Mouse (Mus musculus) hindbrain, embryonic 15.5 days (tissue): ENCODE data around the gene Tdo2. TPM values are rescaled to one million over a fixed set of nuclear protein-coding genes. Genes with fewer than 3 reads are reported as not detected.

Source experiments
- ATAC-seq: fragments of 200-750 bp; cut with Nextera tagmentation; 2 replicates; pipeline ENCODE4 v1.8.0; 2017; ENCODE audit warnings: low read depth, moderate number of reproducible peaks, moderate TSS enrichment; ENCODE audit not compliant: low FRiP score
- H3K27ac ChIP-seq: fragments of 300-500 bp; sonication (generic); replicated peaks from 2 replicates; pipeline ENCODE4 v1.5.1; 2015; ENCODE audit warnings: mild to moderate bottlenecking, inconsistent platforms
- H3K27me3 ChIP-seq: fragments of 300-500 bp; sonication (generic); 2 replicates; pipeline ENCODE4 v1.6.1; 2015; ENCODE audit warnings: control low read depth, inconsistent platforms
- H3K36me3 ChIP-seq: fragments of 300-500 bp; sonication (generic); 2 replicates; pipeline ENCODE4 v1.6.1; 2015; ENCODE audit warnings: control low read depth, inconsistent platforms
- H3K4me1 ChIP-seq: fragments of 300-500 bp; sonication (generic); replicated peaks from 2 replicates; pipeline ENCODE4 v1.6.1; 2015; ENCODE audit warnings: control low read depth, inconsistent platforms
- H3K4me2 ChIP-seq: fragments of 300-500 bp; sonication (generic); 2 replicates; pipeline ENCODE4 v1.6.1; 2015; ENCODE audit warnings: moderate library complexity, mild to moderate bottlenecking, inconsistent platforms
- H3K4me3 ChIP-seq: fragments of 300-500 bp; sonication (generic); 2 replicates; pipeline ENCODE4 v1.5.1; 2015; ENCODE audit warnings: mild to moderate bottlenecking, inconsistent platforms
- H3K9ac ChIP-seq: fragments of 300-500 bp; sonication (generic); 2 replicates; pipeline ENCODE4 v1.6.1; 2015; ENCODE audit warnings: inconsistent platforms
- H3K9me3 ChIP-seq: fragments of 300-500 bp; sonication (generic); 2 replicates; pipeline ENCODE4 v1.6.1; 2016; ENCODE audit warnings: control low read depth, inconsistent platforms
- WGBS: fragments of 180-500 bp; shearing (Covaris S2); methylation state at CpG from one replicate; pipeline ENCODE4 v1.1.7; 2015; 5-methylcytosine and 5-hydroxymethylcytosine counted together
- polyA plus RNA-seq: library from polyadenylated mRNA; unstranded; fragments of >200 nt; fragmentation: Nextera tagmentation; extraction: Ambion mirVana; gene quantifications from 2 replicates; pipeline ENCODE4 v1.2.1, GENCODE M21; 2015

The Tdo2 gene
- polyA plus RNA-seq, 1 experiment from 2014 or later = 0.29 TPM

DNA sequence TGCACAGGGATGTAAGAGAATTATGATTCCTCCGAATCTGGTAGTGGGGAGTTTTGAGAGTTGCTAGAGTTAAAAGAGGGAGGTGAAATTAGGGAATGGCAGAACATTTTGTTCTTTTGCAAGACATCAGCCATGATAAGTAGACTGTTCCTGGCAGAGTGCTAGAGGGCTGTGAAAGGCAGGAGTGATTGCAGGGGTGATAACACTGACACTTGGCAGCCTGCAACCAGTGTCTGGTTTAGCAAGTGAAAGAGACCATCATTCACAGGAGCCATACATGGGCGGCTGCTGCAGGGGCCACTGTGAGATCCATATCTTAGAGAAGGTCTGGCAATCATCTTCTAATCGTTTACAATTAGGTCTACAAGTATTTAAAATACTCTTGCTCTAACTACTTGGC lies 37.1 kb downstream of the Tdo2 start:
- no peak for ATAC-seq
- 84% methylated on average over 3 of the region's 3 CpGs for WGBS
- no peaks in the 10 kb centered on the region for H3K36me3 ChIP-seq
- H3K9me3 ChIP-seq = no peaks in the 10 kb centered on the region
- H3K4me3 ChIP-seq = no peak overlapping the region
- H3K4me2 ChIP-seq = no peak overlapping the region
- H3K9ac ChIP-seq = no peak overlapping the region
- H3K27me3 ChIP-seq = no peaks in the 10 kb centered on the region
- H3K4me1 ChIP-seq = no peaks in the 10 kb centered on the region
- no peak overlapping the region for H3K27ac ChIP-seq

DNA sequence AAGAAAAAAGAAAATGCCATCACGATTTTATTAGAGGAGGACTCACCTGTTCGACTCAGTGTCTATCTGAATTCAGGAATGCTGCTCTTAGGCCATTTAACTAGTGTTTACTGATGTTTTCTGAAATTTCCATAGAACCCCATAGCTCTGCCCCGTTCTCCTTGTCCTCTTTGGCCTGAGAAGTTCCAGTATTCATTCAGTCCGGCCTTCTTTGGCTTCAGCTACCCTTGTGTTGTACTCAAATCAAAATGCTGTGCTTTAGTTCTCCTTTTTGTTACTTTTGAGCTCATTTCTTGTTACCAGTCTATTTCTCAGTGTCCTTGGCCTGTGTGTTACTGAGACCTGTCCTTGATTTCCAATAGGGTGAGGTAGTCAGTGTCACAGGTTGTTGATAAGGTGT lies 42.7 kb downstream of the Tdo2 start:
- Histone ChIP-seq H3K27ac (no peak overlapping the region), H3K9ac (no peak overlapping the region), H3K9me3 (no peaks in the 10 kb centered on the region), H3K4me3 (no peak overlapping the region), H3K4me2 (peak overlapping the region; percentile 79), H3K36me3 (no peaks in the 10 kb centered on the region), H3K4me1 (no peaks in the 10 kb centered on the region), H3K27me3 (no peaks in the 10 kb centered on the region)
- WGBS = 78% methylated on average over 4 of the region's 4 CpGs
- ATAC-seq = no peak

DNA sequence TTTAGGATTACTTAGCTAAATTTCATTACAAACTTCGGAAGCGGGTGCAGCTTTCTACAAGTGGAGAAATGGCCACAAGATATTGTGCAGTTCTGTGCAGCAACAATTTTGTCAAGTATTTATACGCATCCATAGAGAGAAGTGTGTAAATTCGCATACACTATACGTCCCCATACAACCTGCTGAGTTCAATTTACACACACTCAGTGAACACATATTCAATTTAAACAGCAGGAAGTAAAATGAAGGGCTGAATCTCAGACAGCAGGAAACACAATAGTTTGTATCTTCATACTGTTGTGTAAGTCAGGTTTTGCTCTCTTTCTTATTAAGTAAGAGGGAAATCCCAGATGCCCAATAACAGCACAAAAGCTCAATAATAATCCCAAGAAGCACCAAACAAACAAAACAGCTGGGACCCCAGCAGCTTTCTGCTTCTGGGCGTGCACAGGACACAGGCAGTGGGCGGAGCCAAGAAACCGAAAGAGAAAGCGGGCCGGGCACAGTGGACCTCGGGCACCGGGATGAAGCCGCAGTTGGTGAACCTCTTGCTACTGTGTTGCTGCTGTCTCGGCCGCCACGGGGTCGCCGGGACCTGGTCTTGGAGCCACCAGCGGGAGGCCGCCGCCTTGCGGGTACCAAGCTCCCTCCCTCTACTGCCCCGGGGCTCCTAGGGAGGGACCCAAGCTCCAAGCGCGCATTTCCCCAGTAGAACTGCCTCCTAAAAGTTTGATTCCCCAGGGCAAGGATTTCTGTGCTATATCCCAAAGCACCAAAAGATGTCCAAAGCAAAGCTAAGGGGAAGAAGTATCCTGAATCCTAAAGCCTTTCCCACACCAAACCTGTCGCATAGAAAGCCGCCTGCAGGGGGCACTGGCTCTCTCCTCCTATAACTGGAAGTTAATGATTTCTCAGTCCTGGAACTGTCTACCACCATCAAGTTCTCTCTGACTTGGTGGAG lies 43.6 kb downstream of the Tdo2 start, which contains the start of gene Ctso:
Gene Ctso (plus strand): TSS at position 461 of the 961 bp plus-strand sequence.
- WGBS = 8% methylated on average over 27 of the region's 27 CpGs
- Histone ChIP-seq H3K4me3 (peak within 1 kb of the TSS; percentile 80), H3K27ac (peak within 1 kb of the TSS; percentile 84), H3K4me1 (no peaks in the 10 kb centered on the region), H3K36me3 (no peaks in the 10 kb centered on the region), H3K9me3 (no peaks in the 10 kb centered on the region), H3K27me3 (no peaks in the 10 kb centered on the region), H3K9ac (peak within 1 kb of the TSS; percentile 80), H3K4me2 (peak within 1 kb of the TSS; percentile 79)
- peak; percentile 92 for ATAC-seq

DNA sequence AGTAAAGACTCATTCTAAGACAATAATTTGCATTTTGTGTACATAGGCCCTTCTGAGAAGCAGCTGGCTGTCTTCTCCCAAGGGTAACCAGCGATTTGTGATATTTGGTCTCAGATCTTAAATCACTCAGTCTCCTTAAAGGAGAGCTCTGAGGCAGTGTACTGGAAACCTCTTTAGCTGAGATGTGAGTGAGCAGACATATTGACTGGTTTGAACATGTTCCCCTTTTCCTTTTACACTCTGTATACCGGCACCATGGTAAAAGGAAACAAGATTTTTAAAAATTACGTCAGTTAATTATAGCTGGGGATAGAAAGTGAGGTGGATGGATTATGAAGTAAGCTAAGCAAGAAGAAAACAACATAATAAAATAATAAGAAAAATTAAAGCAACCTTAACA lies 44.3 kb downstream of the Tdo2 start:
- ATAC-seq = no peak
- Histone ChIP-seq H3K4me3 (no peak overlapping the region), H3K9ac (no peak overlapping the region), H3K36me3 (no peaks in the 10 kb centered on the region), H3K27me3 (no peaks in the 10 kb centered on the region), H3K27ac (peak overlapping the region; percentile 38; the same call in 1 of the 2 replicates), H3K4me2 (no peak overlapping the region), H3K4me1 (0 out of 2 replicates have a peak, but pooled peaks cover 4% of the 10 kb centered on the region), H3K9me3 (no peaks in the 10 kb centered on the region)
- WGBS = 56% methylated on average over 3 of the region's 3 CpGs

DNA sequence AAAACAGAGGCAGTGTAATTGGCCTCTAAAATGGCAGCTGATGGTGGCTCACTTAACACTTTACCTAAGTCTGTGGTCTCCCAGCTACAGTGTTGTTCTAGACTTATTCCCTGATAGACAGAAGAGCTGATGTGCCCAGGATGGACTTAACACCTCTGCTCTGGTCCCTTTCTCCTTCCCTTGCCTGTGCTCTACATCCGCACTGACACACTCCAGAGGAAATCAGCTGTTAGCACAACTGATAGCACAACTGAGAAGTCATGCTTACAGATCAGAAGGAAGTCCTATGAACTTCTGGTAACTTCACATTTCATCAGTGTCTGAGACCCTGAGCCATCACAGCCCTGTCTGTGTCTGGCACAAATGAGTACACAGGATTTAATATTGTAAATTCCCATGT lies 46.9 kb downstream of the Tdo2 start:
- ATAC-seq = no peak
- no peaks in the 10 kb centered on the region for H3K27me3 ChIP-seq
- H3K9me3 ChIP-seq = no peaks in the 10 kb centered on the region
- H3K36me3 ChIP-seq = no peaks in the 10 kb centered on the region
- H3K4me1 ChIP-seq = 0 out of 2 replicates have a peak, but pooled peaks cover 8% of the 10 kb centered on the region
- no peak overlapping the region for H3K4me2 ChIP-seq
- no peak overlapping the region for H3K27ac ChIP-seq
- H3K9ac ChIP-seq = no peak overlapping the region
- no peak overlapping the region for H3K4me3 ChIP-seq
- 96% methylated on average over 1 of the region's 1 CpGs for WGBS

DNA sequence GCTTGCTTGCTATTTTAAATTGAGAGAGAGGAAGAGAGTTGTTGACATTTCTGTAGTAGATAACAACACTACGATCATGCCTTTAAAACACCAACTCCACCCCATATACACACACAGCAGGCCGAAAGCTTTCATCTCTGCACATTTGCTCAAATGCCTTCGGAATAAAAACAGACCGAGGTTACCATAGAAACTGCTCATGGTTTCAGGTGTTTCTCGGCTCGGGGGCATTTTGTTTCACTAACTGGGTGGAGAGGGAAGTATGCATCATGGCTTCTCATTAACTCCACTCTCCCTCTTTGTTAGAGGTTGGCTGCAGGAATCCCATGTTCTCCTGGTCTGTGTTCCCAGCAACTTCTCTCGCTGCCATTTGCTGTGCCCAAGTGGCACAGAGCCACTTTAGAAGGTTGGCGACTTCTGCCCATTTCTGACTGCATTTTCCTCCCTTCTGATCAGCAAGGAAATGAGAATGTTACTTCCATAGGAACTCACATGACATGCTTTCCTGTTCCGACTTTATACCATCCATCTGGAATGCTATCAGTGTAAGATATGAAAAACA lies 49.2 kb downstream of the Tdo2 start:
- Histone ChIP-seq H3K4me3 (no peak overlapping the region), H3K4me1 (peaks cover 19% of the 10 kb centered on the region; the same call in 1 of the 2 replicates), H3K27ac (peak overlapping the region; percentile 26; the same call in 1 of the 2 replicates), H3K9ac (no peak overlapping the region), H3K36me3 (no peaks in the 10 kb centered on the region), H3K9me3 (no peaks in the 10 kb centered on the region), H3K4me2 (no peak overlapping the region), H3K27me3 (no peaks in the 10 kb centered on the region)
- ATAC-seq = no peak
- 49% methylated on average over 9 of the region's 9 CpGs for WGBS

DNA sequence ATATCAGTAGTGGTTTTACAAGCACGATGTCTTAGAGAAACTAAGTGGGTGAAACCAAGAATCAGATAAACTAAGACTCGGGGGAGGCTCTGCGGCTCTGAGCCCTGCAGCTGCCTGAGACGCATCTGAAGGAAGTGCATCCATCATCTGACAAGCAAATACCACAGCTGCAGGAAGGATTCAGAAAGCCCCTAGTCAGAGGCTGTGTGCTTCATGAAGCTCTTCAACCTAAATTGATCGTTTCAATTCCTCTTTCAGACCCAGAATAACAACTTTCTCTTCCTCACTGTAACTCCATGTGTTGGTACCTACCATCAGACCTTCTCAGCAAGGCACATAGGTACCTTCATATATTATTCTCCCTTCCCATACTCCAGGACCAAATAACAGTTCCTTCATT lies 50.1 kb downstream of the Tdo2 start:
- 50% methylated on average over 5 of the region's 5 CpGs for WGBS
- H3K4me2 ChIP-seq = no peak overlapping the region
- H3K4me3 ChIP-seq = no peak overlapping the region
- no peaks in the 10 kb centered on the region for H3K9me3 ChIP-seq
- H3K27ac ChIP-seq = no peak overlapping the region
- peaks cover 19% of the 10 kb centered on the region; the same call in 1 of the 2 replicates for H3K4me1 ChIP-seq
- no peaks in the 10 kb centered on the region for H3K27me3 ChIP-seq
- no peak for ATAC-seq
- no peak overlapping the region for H3K9ac ChIP-seq
- H3K36me3 ChIP-seq = no peaks in the 10 kb centered on the region

DNA sequence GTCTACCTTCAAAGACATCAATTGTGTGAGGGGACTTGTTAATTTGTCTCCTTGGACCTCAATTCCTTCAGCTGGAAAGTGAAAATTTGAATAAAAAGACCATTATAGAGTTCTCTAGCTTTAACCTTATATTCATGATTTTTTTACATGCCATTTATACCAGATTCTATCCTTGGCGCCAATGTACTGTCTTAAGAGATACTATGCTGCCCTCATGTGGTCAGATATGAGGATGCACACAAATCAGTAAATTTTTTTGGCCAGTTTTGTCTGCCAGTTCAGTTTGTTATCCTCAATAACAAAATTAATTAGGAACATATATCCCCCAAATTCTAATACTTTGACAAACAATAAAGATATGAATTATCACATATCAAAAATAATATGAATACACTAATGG lies 51.1 kb downstream of the Tdo2 start:
- Histone ChIP-seq H3K4me3 (no peak overlapping the region), H3K4me2 (no peak overlapping the region), H3K9ac (no peak overlapping the region), H3K27me3 (no peaks in the 10 kb centered on the region), H3K27ac (no peak overlapping the region), H3K36me3 (no peaks in the 10 kb centered on the region), H3K9me3 (no peaks in the 10 kb centered on the region), H3K4me1 (peaks cover 19% of the 10 kb centered on the region; the same call in 1 of the 2 replicates)
- 0% methylated on average over 1 of the region's 1 CpGs for WGBS
- peak; percentile 40; the same call in 1 of the 2 replicates for ATAC-seq

DNA sequence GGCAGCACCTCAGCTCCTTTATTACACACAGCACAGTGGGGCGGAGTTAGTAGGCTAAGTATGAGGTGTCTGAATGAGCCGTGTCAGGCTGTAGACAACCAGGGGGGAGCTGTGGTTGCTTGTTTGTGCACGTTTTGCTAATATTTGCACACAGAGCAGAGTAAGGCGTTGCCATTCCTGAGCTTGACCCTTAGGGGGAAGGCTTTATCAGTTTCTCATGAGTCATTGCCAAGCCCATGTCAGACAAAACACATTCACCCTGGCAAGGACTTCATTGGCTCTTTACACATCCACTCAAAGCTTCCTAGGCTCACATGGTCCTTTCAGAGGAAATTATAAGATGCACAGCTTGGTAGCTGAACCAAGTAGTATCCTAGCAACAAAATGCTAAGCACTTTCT lies 53.1 kb downstream of the Tdo2 start:
- H3K4me2 ChIP-seq = no peak overlapping the region
- 49% methylated on average over 4 of the region's 4 CpGs for WGBS
- no peak overlapping the region for H3K4me3 ChIP-seq
- peak; percentile 68 for ATAC-seq
- no peak overlapping the region for H3K9ac ChIP-seq
- H3K9me3 ChIP-seq = no peaks in the 10 kb centered on the region
- no peaks in the 10 kb centered on the region for H3K27me3 ChIP-seq
- H3K36me3 ChIP-seq = no peaks in the 10 kb centered on the region
- H3K4me1 ChIP-seq = peaks cover 19% of the 10 kb centered on the region; the same call in 1 of the 2 replicates
- peak overlapping the region; percentile 35; the same call in 1 of the 2 replicates for H3K27ac ChIP-seq

DNA sequence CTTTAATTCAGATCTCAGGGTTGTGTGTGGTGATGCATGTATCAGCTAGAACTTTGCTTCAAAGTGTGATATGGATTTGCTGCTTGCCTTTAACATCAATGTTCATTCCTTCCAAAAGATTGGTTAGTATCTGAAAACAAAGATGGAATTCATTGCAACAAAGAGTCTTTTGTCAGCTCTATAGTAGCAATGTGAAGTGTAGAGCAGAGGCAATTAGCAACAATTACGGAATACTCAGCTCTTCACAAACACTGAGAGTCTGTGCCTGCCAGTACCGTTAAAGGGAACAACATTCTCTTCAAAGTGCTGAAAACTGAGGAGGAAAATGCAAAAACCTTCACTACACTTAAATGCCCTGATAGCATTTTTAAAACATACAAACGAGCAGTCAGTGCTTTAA lies 56.3 kb downstream of the Tdo2 start:
- no peak overlapping the region for H3K4me2 ChIP-seq
- no peak for ATAC-seq
- no peak overlapping the region for H3K4me3 ChIP-seq
- H3K27ac ChIP-seq = no peak overlapping the region
- 41% methylated on average over 3 of the region's 3 CpGs for WGBS
- H3K9me3 ChIP-seq = no peaks in the 10 kb centered on the region
- peaks cover 12% of the 10 kb centered on the region; the same call in 1 of the 2 replicates for H3K4me1 ChIP-seq
- no peak overlapping the region for H3K9ac ChIP-seq
- H3K36me3 ChIP-seq = no peaks in the 10 kb centered on the region
- no peaks in the 10 kb centered on the region for H3K27me3 ChIP-seq

DNA sequence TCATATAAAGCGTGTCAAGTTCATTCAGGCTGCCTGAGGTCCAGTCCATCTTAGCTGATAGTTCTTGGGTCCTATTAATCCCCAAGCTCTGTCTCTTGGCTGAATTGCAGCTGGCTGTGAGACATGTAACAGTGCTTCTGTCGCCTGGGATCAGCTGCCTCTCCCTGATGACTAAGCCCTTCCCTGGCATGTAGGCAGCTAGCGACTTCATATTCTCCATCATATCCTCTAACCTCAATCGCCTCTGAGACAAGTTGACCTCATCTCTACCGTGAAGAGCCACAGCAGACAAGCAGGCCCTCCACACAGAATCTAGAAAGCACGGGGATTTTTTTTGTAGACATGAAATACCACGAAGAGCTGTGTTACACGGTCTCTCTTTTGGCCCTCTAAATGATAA lies 57.8 kb downstream of the Tdo2 start:
- H3K27ac ChIP-seq = no peak overlapping the region
- peaks cover 6% of the 10 kb centered on the region; the same call in 1 of the 2 replicates for H3K4me1 ChIP-seq
- H3K9me3 ChIP-seq = no peaks in the 10 kb centered on the region
- H3K4me3 ChIP-seq = no peak overlapping the region
- H3K4me2 ChIP-seq = no peak overlapping the region
- H3K36me3 ChIP-seq = no peaks in the 10 kb centered on the region
- H3K9ac ChIP-seq = no peak overlapping the region
- no peak for ATAC-seq
- H3K27me3 ChIP-seq = no peaks in the 10 kb centered on the region
- 80% methylated on average over 8 of the region's 8 CpGs for WGBS

DNA sequence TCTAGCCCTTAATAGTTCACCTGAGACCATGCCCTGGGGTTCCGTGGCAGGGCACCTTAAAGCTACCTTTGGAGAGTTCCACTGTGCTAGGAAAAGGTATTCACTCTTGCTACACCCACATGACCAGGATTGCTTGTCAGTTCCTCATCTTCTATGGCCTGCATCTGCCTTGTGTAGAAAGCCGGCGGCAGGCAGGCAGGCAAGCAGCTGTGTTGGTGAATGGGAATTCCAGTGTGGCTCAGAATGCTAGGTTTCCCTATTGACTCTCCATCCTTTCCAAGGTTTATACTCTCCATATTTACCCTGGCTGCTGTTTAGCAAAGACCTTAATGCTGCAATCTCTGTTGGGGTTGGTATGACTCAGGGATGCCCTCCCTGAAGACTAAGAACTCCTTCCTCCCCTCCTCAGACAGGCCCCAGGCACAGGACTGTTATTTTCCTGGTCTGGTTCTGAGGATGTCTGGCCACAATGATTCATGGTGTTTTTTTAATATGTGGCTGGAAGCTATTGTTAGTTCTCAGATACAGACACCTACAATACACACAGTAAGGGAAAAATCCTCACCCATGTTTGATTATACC lies 58.6 kb downstream of the Tdo2 start:
- no peak for ATAC-seq
- Histone ChIP-seq H3K4me1 (no peaks in the 10 kb centered on the region), H3K4me3 (no peak overlapping the region), H3K9ac (no peak overlapping the region), H3K36me3 (no peaks in the 10 kb centered on the region), H3K9me3 (no peaks in the 10 kb centered on the region), H3K27ac (no peak overlapping the region), H3K4me2 (no peak overlapping the region), H3K27me3 (no peaks in the 10 kb centered on the region)
- 77% methylated on average over 3 of the region's 3 CpGs for WGBS
